In the genomic region with DNA sequence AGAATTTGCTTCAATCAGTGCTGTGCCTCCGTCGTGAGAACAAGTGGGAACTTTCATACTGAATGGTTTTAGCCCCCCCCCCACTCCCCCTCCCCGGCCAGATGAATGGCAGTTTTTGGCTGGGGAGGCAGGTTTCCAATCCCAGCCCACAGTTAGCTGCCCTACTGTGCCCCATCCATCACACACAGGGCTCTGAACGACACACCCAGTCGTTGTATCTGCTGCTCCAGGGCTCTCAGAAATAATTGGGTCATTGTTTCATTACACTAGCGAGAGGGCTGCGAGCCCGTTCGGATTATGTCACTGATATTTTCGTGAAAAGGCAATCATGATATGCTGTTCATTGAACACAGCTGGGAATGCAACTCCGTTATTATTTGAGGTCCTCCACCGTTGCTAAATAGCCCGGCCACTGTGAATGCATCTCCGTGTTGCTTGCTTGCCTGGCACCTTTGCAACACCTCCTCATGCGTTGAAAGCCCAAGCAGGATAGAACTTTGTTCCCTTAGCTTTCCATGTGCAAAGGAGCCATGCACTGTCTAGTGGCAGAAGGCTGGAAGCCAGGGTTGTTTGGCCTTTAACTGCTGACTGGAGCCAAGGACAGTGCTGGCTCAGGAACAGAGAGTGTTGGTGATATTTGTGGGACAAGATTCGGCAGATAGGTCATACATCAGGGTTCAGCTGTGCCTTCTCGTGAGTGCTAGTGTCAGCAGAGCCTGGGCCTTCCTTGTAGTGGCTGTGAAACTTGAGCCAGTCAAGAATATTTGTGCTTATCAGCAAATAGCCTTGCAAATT, we compare ENCODE assay signal across 11 mouse cellular contexts. TPM values are rescaled to one million over a fixed set of nuclear protein-coding genes. Genes with fewer than 3 reads are reported as not detected.
DNase-seq lines count a peak whose midpoint lies in the region; ATAC-seq lines count a peak whose summit lies in the region.
"Had no signal": no experiment of that assay in that cellular context is flagged by ENCODE, and none has a peak within 500 bp of the region (broad histone marks: within the 10 kb centered on the region; RNA-seq: fewer than 3 reads in every experiment).

No protein-coding gene starts in this region.

- 54% methylated on average over 17 of the region's 17 CpGs for WGBS in intestine, embryonic 15.5 days
- WGBS in intestine, embryonic 16.5 days, result 44% methylated on average over 17 of the region's 17 CpGs
- 40% methylated on average over 17 of the region's 17 CpGs for WGBS in hindbrain, embryonic 14.5 days

- intact Hi-C loops in left cerebral cortex, postnatal 36 days (cut with DNase I), result no loop called here

- H3K4me1 ChIP-seq in intestine, embryonic 15.5 days (replicated peaks), result no peaks in the 10 kb centered on the region
- H3K4me1 ChIP-seq in intestine, embryonic 16.5 days (ENCODE audit: control insufficient read depth, insufficient read depth, low read length), result peaks cover 2% of the 10 kb centered on the region; the same call in 1 of the 2 replicates
- no peaks in the 10 kb centered on the region for H3K4me1 ChIP-seq in hindbrain, embryonic 14.5 days (replicated peaks; ENCODE audit: control insufficient read depth, insufficient read depth, low read length)

- no peaks in the 10 kb centered on the region; the same call in 1 of the 2 replicates for H3K27me3 ChIP-seq in intestine, embryonic 15.5 days (replicated peaks)
- H3K27me3 ChIP-seq in intestine, embryonic 16.5 days (replicated peaks; ENCODE audit: control insufficient read depth, insufficient read depth, low read length), result no peaks in the 10 kb centered on the region
- H3K27me3 ChIP-seq in hindbrain, embryonic 14.5 days (ENCODE audit: control insufficient read depth, insufficient read depth, low read length), result no peaks in the 10 kb centered on the region

- no peak overlapping the region for H3K4me3 ChIP-seq in intestine, embryonic 15.5 days (replicated peaks)
- H3K4me3 ChIP-seq in intestine, embryonic 16.5 days (ENCODE audit: low read length), result no peak overlapping the region
- no peak overlapping the region for H3K4me3 ChIP-seq in hindbrain, embryonic 14.5 days (replicated peaks; ENCODE audit: low read length)

- H3K36me3 ChIP-seq in intestine, embryonic 15.5 days, result no peaks in the 10 kb centered on the region
- no peaks in the 10 kb centered on the region for H3K36me3 ChIP-seq in intestine, embryonic 16.5 days (ENCODE audit: control insufficient read depth, insufficient read depth, low read length)
- no peaks in the 10 kb centered on the region for H3K36me3 ChIP-seq in hindbrain, embryonic 14.5 days (replicated peaks; ENCODE audit: control insufficient read depth, insufficient read depth)
- H3K36me3 ChIP-seq: G1E had no signal

- no peak overlapping the region for H3K4me2 ChIP-seq in intestine, embryonic 15.5 days (replicated peaks)
- no peak overlapping the region for H3K4me2 ChIP-seq in intestine, embryonic 16.5 days (ENCODE audit: low read depth, low read length)
- H3K4me2 ChIP-seq in hindbrain, embryonic 14.5 days (replicated peaks), result no peak overlapping the region

- H3K9me3 ChIP-seq in intestine, embryonic 15.5 days, result no peaks in the 10 kb centered on the region
- no peaks in the 10 kb centered on the region for H3K9me3 ChIP-seq in intestine, embryonic 16.5 days (ENCODE audit: control insufficient read depth, low read length)
- H3K9me3 ChIP-seq in hindbrain, embryonic 14.5 days (ENCODE audit: control insufficient read depth, low read length), result no peaks in the 10 kb centered on the region
- H3K9me3 ChIP-seq: G1E had no signal

- H3K27ac ChIP-seq in intestine, embryonic 15.5 days, result no peak overlapping the region
- H3K27ac ChIP-seq in intestine, embryonic 16.5 days (ENCODE audit: low read length), result no peak overlapping the region
- no peak overlapping the region for H3K27ac ChIP-seq in hindbrain, embryonic 14.5 days
- H3K27ac ChIP-seq: kidney, postnatal 0 days had no signal

- peak; percentile 82 for DNase-seq in adrenal gland, adult 2 months
- DNase-seq in brain, adult 2 months (ENCODE audit: low read depth, low spot score), result peak; percentile 46
- DNase-seq in hindbrain, embryonic 14.5 days (ENCODE audit: low spot score), result no peak
- DNase-seq in left cerebral cortex, postnatal 36 days (ENCODE audit: low spot score in 2 of 2), result no peak
- no peak for DNase-seq in layer of hippocampus, postnatal 25 days (ENCODE audit: extremely low spot score in 1 of 2, low spot score in 1 of 2)

- peak; percentile 25; the same call in 1 of the 2 replicates for ATAC-seq in intestine, embryonic 15.5 days
- ATAC-seq in intestine, embryonic 16.5 days, result no peak
- ATAC-seq in hindbrain, embryonic 14.5 days (ENCODE audit: low FRiP score), result peak; percentile 70; the same call in 1 of the 2 replicates
- no peak for ATAC-seq in CD4-positive, CD25-positive, alpha-beta regulatory T cell, adult 4 months

- no peak overlapping the region for H3K9ac ChIP-seq in intestine, embryonic 15.5 days
- H3K9ac ChIP-seq in intestine, embryonic 16.5 days (ENCODE audit: low read depth, low read length), result no peak overlapping the region
- H3K9ac ChIP-seq in hindbrain, embryonic 14.5 days, result no peak overlapping the region

RNA-seq across cellular contexts. Expression of a gene that starts 32.9 kb away (rescaled TPM):
- 0.39 and 0.45 TPM in 2 replicates for polyA plus RNA-seq in intestine, embryonic 15.5 days (2015; fragmentation: Nextera tagmentation; extraction: Ambion mirVana)
- 0.28 and 0.54 TPM in 2 replicates for polyA plus RNA-seq in intestine, embryonic 16.5 days (2015; fragmentation: Nextera tagmentation; extraction: Ambion mirVana)
- under 1 TPM; 0.10 to 0.12 TPM for total RNA-seq in adrenal gland, adult 2 months (2021)
- 0.06 and 0.16 TPM in 2 replicates for polyA plus RNA-seq in adrenal gland, adult 2 months (2012; rRNA removed)
- 0.67 and 0.77 TPM in 2 replicates for polyA plus RNA-seq in hindbrain, embryonic 14.5 days (2014; fragmentation: Nextera tagmentation; extraction: Ambion mirVana)
- 1 to 10 TPM; 1.1 to 1.2 TPM for total RNA-seq in left cerebral cortex, postnatal 36 days (2021)
- 1 to 10 TPM in 1 of 2 experiments, under 1 TPM in 1; 0.89 to 1.1 TPM for total RNA-seq in layer of hippocampus, postnatal 25 days (2021)
- not detected for polyA plus RNA-seq in CD4-positive, CD25-positive, alpha-beta regulatory T cell, adult 4 months (2017; shearing (Covaris generic))
- total RNA-seq: G1E; granulocyte monocyte progenitor cell, adult 5-6 weeks had no signal
- polyA plus RNA-seq: G1E had no signal

Comparison
In these comparisons a context has a peak if more than half of its experiments do, and no peak if none do; other contexts are left out.
1. ATAC-seq: peak in intestine, embryonic 15.5 days (single experiment) and hindbrain, embryonic 14.5 days (single experiment); none in intestine, embryonic 16.5 days (single experiment) and CD4-positive, CD25-positive, alpha-beta regulatory T cell, adult 4 months (single experiment).
2. DNase-seq: peak in adrenal gland, adult 2 months (single experiment) and brain, adult 2 months (single experiment); none in hindbrain, embryonic 14.5 days (single experiment), left cerebral cortex, postnatal 36 days (0 of 2) and layer of hippocampus, postnatal 25 days (0 of 2).